Mouse (Mus musculus): ENCODE measurements around the gene Rbm7.
"Not testable (repeated sequence)": the region's sequence is repeated elsewhere in the genome, so short reads cannot be mapped to it uniquely, and the experiment has no call there.

Rbm7 gene

GRCm38 (mm10) chr9:48480411-48481213, 14.5 kb downstream of the Rbm7 start, which contains the start of gene Rexo2:
Rexo2 (minus strand) TSS chr9:48480623.
- DNase-seq (ENCODE audit: low spot score): peak; percentile 94

- peak; percentile 46 for DNase-seq (ENCODE audit: low spot score)
Measured at GRCm38 (mm10) chr9:48479838-48480410, 15.2 kb downstream of the Rbm7 start.

- DNase-seq (ENCODE audit: low spot score): no peak
Measured at GRCm38 (mm10) chr9:48478808-48479207, 16.3 kb downstream of the Rbm7 start.

GRCm38 (mm10) chr9:48476236-48477165, 18.6 kb downstream of the Rbm7 start:
- DNase-seq (ENCODE audit: low spot score): peak; percentile 47

DNA sequence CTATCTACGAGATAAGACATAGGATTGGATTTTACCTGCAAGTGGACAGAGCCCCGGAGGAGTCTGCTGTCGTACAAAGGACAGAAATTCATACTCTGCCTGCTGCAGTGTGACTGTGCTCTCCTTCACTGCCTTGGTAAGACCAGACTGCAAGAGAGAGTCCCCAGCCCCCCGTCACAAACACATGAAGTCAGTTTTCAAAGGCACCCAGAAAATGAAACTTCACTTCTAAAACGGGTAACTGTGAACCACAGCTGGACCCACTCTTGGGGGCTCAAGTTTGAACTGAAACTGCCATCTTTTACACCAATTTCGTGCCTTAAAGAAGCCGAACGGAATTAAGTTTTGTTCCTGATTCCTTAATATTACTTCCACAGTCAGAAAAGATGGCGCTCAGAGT, 20.7 kb downstream of the Rbm7 start:
- DNase-seq (ENCODE audit: low spot score): no peak

- DNase-seq (ENCODE audit: low spot score): no peak
Measured at GRCm38 (mm10) chr9:48473131-48473530, 22.0 kb downstream of the Rbm7 start.

DNA sequence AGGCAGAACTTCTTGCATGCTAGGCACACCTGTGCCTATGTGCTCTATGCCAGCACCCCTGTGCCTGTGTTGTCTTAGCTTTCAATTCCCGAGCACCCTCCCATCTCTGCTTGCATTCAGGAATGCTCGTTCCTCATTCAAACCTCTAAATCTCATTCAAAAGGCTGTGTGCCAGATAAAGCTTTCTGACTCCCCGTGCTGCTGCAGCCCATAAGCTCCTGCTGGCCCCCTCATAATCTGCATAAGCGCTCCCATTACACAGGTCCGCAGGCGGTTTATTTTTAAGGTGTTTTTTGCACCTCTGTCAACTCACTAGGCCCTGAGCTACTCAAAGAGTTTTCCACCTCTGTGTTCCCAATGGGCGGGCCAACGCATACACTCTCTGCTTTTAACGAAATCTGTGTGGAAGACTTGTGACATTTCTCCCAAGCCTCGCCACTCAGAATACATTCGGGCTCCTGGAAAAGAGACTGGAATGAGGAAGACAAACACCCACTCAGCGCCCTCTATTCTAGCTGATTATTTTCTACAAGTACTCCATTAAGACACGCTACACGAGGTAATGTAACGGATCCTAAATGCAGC, 22.6 kb downstream of the Rbm7 start:
- DNase-seq (ENCODE audit: low spot score): no peak

DNA sequence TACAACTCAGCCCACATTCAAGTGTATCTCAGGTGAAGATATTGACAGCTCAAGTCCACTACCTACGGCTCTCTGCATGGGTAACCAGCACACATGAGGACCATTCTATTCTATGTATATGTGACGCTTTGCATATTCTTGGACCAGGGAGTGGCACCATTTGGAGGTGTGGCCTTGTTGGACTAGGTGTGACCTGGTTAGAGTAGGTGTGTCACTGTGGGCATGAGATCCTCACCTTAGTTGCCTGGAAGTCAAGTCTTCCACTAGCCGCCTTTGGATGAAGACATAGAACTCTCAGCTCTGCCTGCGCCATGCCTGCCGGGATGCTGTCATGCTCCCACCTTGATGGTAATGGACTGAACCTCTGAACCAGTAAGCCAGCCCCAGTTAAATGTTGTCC, 27.6 kb downstream of the Rbm7 start:
- DNase-seq (ENCODE audit: low spot score): not testable (repeated sequence)

- DNase-seq (ENCODE audit: low spot score): peak; percentile 82
Measured at GRCm38 (mm10) chr9:48466804-48467203, 28.3 kb downstream of the Rbm7 start.

GRCm38 (mm10) chr9:48465671-48466070, 29.4 kb downstream of the Rbm7 start:
- DNase-seq (ENCODE audit: low spot score): no peak

- DNase-seq (ENCODE audit: low spot score): no peak
Measured at GRCm38 (mm10) chr9:48461545-48461944, 33.6 kb downstream of the Rbm7 start.

GRCm38 (mm10) chr9:48460720-48461119, 34.4 kb downstream of the Rbm7 start:
- no peak for DNase-seq (ENCODE audit: low spot score)

DNA sequence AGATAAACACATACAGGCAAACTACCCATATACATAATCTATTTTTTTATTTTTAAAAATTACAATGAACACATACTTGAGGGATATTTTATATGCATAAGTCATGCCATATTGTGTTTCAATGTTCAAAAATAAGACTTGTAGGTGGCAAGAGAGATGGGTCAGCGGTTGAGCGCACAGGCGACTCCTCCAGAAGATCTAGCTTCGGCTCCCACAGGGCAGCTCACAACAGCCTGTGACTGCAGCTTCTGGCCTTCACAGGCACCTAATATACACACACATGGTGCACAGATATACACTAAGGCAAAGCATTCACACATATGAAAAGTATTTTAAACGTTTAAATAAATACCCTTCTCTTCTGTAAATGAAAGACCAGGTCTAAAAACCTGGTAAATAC, 35.7 kb downstream of the Rbm7 start:
- DNase-seq (ENCODE audit: low spot score): no peak

- DNase-seq (ENCODE audit: low spot score): no peak
Measured at GRCm38 (mm10) chr9:48458879-48459278, 36.2 kb downstream of the Rbm7 start.

GRCm38 (mm10) chr9:48455961-48456360, 39.1 kb downstream of the Rbm7 start:
- DNase-seq (ENCODE audit: low spot score): no peak

- no peak for DNase-seq (ENCODE audit: low spot score)
Measured at GRCm38 (mm10) chr9:48450066-48450465, 45.0 kb downstream of the Rbm7 start.

DNA sequence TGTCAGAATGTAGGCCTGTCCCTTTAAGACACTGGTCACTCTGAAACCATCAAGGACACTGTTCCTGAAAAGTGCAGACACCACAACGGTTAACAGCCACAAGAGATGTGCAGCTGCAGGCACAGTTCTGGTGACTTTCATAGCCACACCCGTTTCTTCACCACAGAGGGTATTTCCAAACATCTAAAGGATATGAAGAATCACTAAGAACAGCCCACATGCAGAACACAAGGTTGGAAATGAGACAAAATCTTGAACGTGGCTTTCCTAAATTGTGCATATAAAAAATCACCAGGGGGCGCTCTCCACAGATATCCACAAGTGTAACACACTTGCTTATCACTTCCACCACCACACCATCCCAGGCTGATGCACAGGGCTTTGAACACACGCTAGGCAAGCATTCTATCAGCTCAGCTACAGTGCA, 47.3 kb downstream of the Rbm7 start:
- DNase-seq (ENCODE audit: low spot score): peak; percentile 47

- no peak for DNase-seq (ENCODE audit: low spot score)
Measured at GRCm38 (mm10) chr9:48444821-48445220, 50.3 kb downstream of the Rbm7 start.

DNA sequence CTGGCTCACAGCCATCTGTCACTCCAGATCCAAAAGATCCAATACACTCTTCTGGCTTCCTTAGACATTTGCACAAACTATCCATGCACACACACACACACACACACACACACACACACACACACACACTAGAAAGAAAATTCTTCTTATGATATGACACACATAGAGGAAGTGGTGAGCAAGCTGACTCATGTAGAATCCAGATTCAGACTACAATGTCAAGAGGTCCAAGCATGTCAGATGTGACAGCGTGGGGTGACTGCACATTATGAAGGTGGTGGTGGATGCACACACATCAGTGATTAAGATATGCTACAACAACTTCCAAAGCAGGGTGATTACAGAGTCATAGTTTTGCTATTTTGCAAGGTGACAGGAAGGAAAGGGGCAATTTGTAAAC, 51.2 kb downstream of the Rbm7 start:
- no peak for DNase-seq (ENCODE audit: low spot score)
